Mouse (Mus musculus) heart, postnatal 10 days (tissue): ENCODE results near the gene Kif5a. TPM values are rescaled to one million over a fixed set of nuclear protein-coding genes. Genes with fewer than 3 reads are reported as not detected.
A peak's percentile ranks its signal among the peaks of the same experiment; 100 is the strongest.
"Not testable (repeated sequence)": the region's sequence is repeated elsewhere in the genome, so short reads cannot be mapped to it uniquely, and the experiment has no call there.

Source experiments
- DNase-seq, 2 experiments: peaks; one replicate each; pipeline ENCODE4 v3.0.0; 2021
- intact Hi-C: fragments of 180-260 bp; cut with DNase I; formaldehyde crosslinking; loops from one replicate; pipeline ENCODE4 v1.15.1; 2025
- total RNA-seq, 2 experiments: library from RNA; stranded (reverse); gene quantifications; 2 replicates each; pipeline ENCODE4 v1.2.3; 2021

Kif5a gene
- total RNA-seq, 2 experiments from 2014 or later = 0.42 to 0.89 TPM

GRCm38 (mm10) chr10:127197505-127198110 lies 65.5 kb downstream of the Kif5a start:
- DNase-seq = no peak
- intact Hi-C loops = loop anchor here (10.0 kb wide), 1 partner anchor 467 kb away; the partner anchor contains the start of genes Nab2 and Nemp1

- intact Hi-C loops = loop anchor here (10.0 kb wide), 1 partner anchor 468 kb away; the partner anchor contains the start of genes Nab2 and Nemp1
These were observed 66.0 kb downstream of the Kif5a start for GRCm38 (mm10) chr10:127197104-127197503.

GRCm38 (mm10) chr10:127196392-127196791 lies 66.8 kb downstream of the Kif5a start:
- DNase-seq = peak; percentile 82 to 86
- intact Hi-C loops = loop anchor here (10.0 kb wide), 1 partner anchor 468 kb away; the partner anchor contains the start of genes Nab2 and Nemp1

More at GRCm38 (mm10) chr10:127197104-127197503, 66.0 kb downstream of the Kif5a start:
- no peak for DNase-seq

GRCm38 (mm10) chr10:127195328-127196129 lies 67.6 kb downstream of the Kif5a start, which contains the start of gene Dtx3:
Dtx3 (minus strand) TSS chr10:127195728.
- peak in 1 of 2 experiments; percentile 51 for DNase-seq
- intact Hi-C loops = loop anchor here (2.0 to 10.0 kb wide), 2 partner anchors 15 to 469 kb away; partner anchors contain the start of genes Nab2, Nemp1 and Slc26a10

- DNase-seq = peak; percentile 78 to 79
- intact Hi-C loops = loop anchor here (2.0 to 10.0 kb wide), 2 partner anchors 14 to 470 kb away; partner anchors contain the start of genes Nab2, Nemp1 and Slc26a10
These were observed 68.5 kb downstream of the Kif5a start for GRCm38 (mm10) chr10:127194428-127195327.

- no peak for DNase-seq
- intact Hi-C loops = loop anchor here (10.0 kb wide), 1 partner anchor 472 kb away; the partner anchor contains the start of genes Nab2 and Nemp1
These were observed 70.1 kb downstream of the Kif5a start for GRCm38 (mm10) chr10:127193011-127193410.

- not testable (repeated sequence) for DNase-seq
- intact Hi-C loops = loop anchor here (10.0 kb wide), 1 partner anchor 473 kb away; the partner anchor contains the start of genes Nab2 and Nemp1
These were observed 71.2 kb downstream of the Kif5a start for GRCm38 (mm10) chr10:127192057-127192328.

- no peak for DNase-seq
- intact Hi-C loops = loop anchor here (10.0 kb wide), 1 partner anchor 473 kb away; the partner anchor contains the start of genes Nab2 and Nemp1
These were observed 71.7 kb downstream of the Kif5a start for GRCm38 (mm10) chr10:127191191-127192056.

- no peak for DNase-seq
- intact Hi-C loops = loop anchor here (10.0 kb wide), 1 partner anchor 474 kb away; the partner anchor contains the start of genes Nab2 and Nemp1
These were observed 72.6 kb downstream of the Kif5a start for GRCm38 (mm10) chr10:127190398-127191190.

- peak; percentile 77 to 78 for DNase-seq
- intact Hi-C loops = loop anchor here (10.0 kb wide), 1 partner anchor 475 kb away; the partner anchor contains the start of genes Nab2 and Nemp1
These were observed 73.3 kb downstream of the Kif5a start, which contains the start of gene Arhgef25 for GRCm38 (mm10) chr10:127189651-127190381. Arhgef25 (minus strand) TSS chr10:127190083.

- peak; percentile 62 to 67 for DNase-seq
- intact Hi-C loops = no loop called here
These were observed 74.0 kb downstream of the Kif5a start for GRCm38 (mm10) chr10:127189116-127189650.

- intact Hi-C loops = no loop called here
- DNase-seq = peak; percentile 64 to 70
These were observed 74.6 kb downstream of the Kif5a start for GRCm38 (mm10) chr10:127188465-127189115.

- intact Hi-C loops = no loop called here
- DNase-seq = no peak
These were observed 75.1 kb downstream of the Kif5a start for GRCm38 (mm10) chr10:127188079-127188453.

- intact Hi-C loops = no loop called here
- no peak for DNase-seq
These were observed 75.6 kb downstream of the Kif5a start for GRCm38 (mm10) chr10:127187371-127188078.

- intact Hi-C loops = no loop called here
- DNase-seq = no peak
These were observed 76.7 kb downstream of the Kif5a start for GRCm38 (mm10) chr10:127186451-127186850.

- intact Hi-C loops = no loop called here
- no peak for DNase-seq
These were observed 77.6 kb downstream of the Kif5a start for GRCm38 (mm10) chr10:127185506-127185905.
